Mouse (Mus musculus) stomach, postnatal 0 days (tissue): ENCODE data around the gene Kbtbd4. TPM values are rescaled to one million over a fixed set of nuclear protein-coding genes. Genes with fewer than 3 reads are reported as not detected.
A peak's percentile ranks its signal among the peaks of the same experiment; 100 is the strongest.

Source experiments
- ATAC-seq: fragments of 200-750 bp; cut with Nextera tagmentation; 2 replicates; pipeline ENCODE4 v1.8.0; 2017; ENCODE audit not compliant: low FRiP score, low TSS enrichment
- DNase-seq: peaks from one replicate; pipeline ENCODE4 v3.0.0-alpha.2; 2016; ENCODE audit warnings: low spot score
- H3K27ac ChIP-seq: fragments of 300-500 bp; sonication (generic); replicated peaks from 2 replicates; pipeline ENCODE4 v1.5.1; 2014; ENCODE audit warnings: mild to moderate bottlenecking, control low read depth
- H3K27me3 ChIP-seq: fragments of 300-500 bp; sonication (generic); 2 replicates; pipeline ENCODE4 v1.6.1; 2014; ENCODE audit warnings: low read length; ENCODE audit not compliant: control insufficient read depth, insufficient read depth
- H3K36me3 ChIP-seq: fragments of 300-500 bp; sonication (generic); 2 replicates; pipeline ENCODE4 v1.6.1; 2014; ENCODE audit warnings: low read length, mixed read lengths; ENCODE audit not compliant: control insufficient read depth, insufficient read depth
- H3K4me1 ChIP-seq: fragments of 300-500 bp; sonication (generic); replicated peaks from 2 replicates; pipeline ENCODE4 v1.6.1; 2014; ENCODE audit warnings: antibody characterized with exemption; ENCODE audit not compliant: control insufficient read depth, insufficient read depth
- H3K4me2 ChIP-seq: fragments of 300-500 bp; sonication (generic); replicated peaks from 2 replicates; pipeline ENCODE4 v1.6.1; 2014; ENCODE audit warnings: low read depth, mild to moderate bottlenecking, control low read depth, moderate library complexity
- H3K4me3 ChIP-seq: fragments of 300-500 bp; sonication (generic); 2 replicates; pipeline ENCODE4 v1.5.1; 2014; ENCODE audit warnings: low read depth, low read length, control low read depth
- H3K9ac ChIP-seq: fragments of 300-500 bp; sonication (generic); 2 replicates; pipeline ENCODE4 v1.6.1; 2014; ENCODE audit warnings: mild to moderate bottlenecking, low read length, control low read depth, mixed read lengths
- H3K9me3 ChIP-seq: fragments of 300-500 bp; sonication (generic); 2 replicates; pipeline ENCODE4 v1.6.1; 2016; ENCODE audit warnings: low read length; ENCODE audit not compliant: control insufficient read depth
- CTCF ChIP-seq: IDR thresholded peaks from 2 replicates; pipeline ENCODE4 v1.5.1; 2016; ENCODE audit warnings: antibody characterized with exemption, low read depth, mild to moderate bottlenecking, moderate library complexity
- EP300 ChIP-seq: optimal IDR thresholded peaks from 2 replicates; pipeline ENCODE3; 2016; ENCODE audit warnings: antibody characterized with exemption
- WGBS: fragments of 180-500 bp; shearing (Covaris S2); extraction: QIAGEN DNeasy Blood & Tissue Kit; methylation state at CpG from one replicate; pipeline ENCODE4 v1.1.7; 2014; 5-methylcytosine and 5-hydroxymethylcytosine counted together
- polyA plus RNA-seq: library from polyadenylated mRNA; unstranded; fragments of >200 nt; fragmentation: Nextera tagmentation; extraction: Ambion mirVana; gene quantifications from 2 replicates; pipeline ENCODE4 v1.2.1, GENCODE M21; 2015

Gene Kbtbd4
- polyA plus RNA-seq, 1 experiment from 2014 or later: 16.4 TPM

DNA sequence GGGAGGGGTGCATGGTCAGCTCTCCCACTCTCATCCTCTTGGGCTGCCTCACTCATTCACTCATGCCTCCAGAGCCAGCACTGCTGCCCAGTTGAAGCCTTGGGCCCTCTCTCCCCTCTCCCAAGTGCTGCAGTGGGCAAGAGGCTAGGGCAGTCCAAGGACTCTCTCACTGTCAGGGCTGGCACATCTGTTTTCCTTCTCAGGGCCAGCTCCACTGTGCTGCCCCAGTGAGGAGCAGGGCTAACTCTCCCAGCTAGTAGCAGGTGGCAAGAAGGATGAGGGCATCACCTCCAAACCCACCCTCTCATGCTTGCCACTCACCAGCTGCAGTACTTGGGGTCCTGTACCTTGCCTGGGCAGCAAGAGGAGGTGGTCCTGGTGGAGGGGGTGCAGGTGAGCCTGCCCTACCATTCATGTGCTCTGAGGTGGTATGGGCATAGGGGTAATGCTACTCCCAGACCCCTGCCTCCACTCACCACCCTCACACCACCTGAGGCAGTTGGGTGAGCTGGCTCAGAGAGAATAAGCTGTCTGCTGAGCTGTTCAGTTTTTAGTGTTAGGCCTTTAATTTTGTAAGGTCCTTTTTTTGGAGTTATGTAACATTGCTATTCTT is 46.1 kb downstream of the Kbtbd4 start:
- ATAC-seq: peak; percentile 45; the same call in 1 of the 2 replicates
- Histone ChIP-seq H3K4me1 (no peaks in the 10 kb centered on the region), H3K4me2 (no peak overlapping the region), H3K27me3 (no peaks in the 10 kb centered on the region), H3K9me3 (no peaks in the 10 kb centered on the region), H3K36me3 (no peaks in the 10 kb centered on the region), H3K9ac (no peak overlapping the region), H3K27ac (no peak overlapping the region), H3K4me3 (no peak overlapping the region)
- TF ChIP-seq EP300 (no peak), CTCF (no peak)
- DNase-seq: no peak

DNA sequence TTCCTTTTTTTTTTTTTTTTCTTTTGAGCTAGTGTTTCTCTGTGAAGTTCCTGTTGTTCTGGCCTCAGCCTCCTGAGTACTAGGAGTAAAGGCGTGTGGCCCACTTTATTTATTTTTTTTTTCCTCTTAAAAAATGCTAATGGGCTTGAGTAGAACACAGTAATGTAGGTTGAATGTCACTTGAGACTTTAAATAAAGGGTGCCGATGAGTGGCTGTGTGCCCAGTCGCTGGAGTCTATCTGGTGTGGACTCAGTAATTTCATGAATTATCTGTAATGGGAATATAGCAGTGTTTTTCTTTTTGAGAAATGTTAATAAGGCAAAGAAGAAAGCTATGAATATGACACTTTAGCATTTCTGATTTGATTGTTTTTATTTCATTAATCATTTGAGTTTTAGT is 48.9 kb downstream of the Kbtbd4 start:
- Histone ChIP-seq H3K4me3 (no peak overlapping the region), H3K27me3 (no peaks in the 10 kb centered on the region), H3K4me1 (no peaks in the 10 kb centered on the region), H3K9ac (no peak overlapping the region), H3K27ac (no peak overlapping the region), H3K36me3 (no peaks in the 10 kb centered on the region), H3K4me2 (no peak overlapping the region), H3K9me3 (no peaks in the 10 kb centered on the region)
- DNase-seq (no peak), ATAC-seq (no peak)
- 53% methylated on average over 3 of the region's 3 CpGs for WGBS
- TF ChIP-seq CTCF (no peak), EP300 (no peak)

DNA sequence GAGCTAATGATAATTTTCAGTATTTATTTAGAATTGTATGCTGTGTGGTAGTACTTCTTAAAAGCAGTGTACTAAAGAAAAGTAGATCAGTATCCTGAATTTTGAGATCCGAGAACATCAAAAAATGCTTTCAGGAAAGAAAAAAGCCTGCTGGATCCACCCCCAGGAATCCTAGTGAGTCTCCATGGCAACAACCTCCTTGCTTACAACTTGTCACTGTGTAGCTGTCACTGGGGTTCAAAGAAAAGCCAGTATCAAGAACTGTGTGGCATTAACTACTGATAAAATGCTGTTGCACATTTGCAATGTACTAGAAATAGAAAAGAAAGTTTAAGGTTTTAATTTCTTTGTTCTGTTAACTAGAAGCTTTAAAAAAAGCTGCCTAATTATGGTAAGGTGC is 51.5 kb downstream of the Kbtbd4 start:
- Histone ChIP-seq H3K9me3 (no peaks in the 10 kb centered on the region), H3K4me3 (no peak overlapping the region), H3K4me1 (no peaks in the 10 kb centered on the region), H3K36me3 (no peaks in the 10 kb centered on the region), H3K27me3 (no peaks in the 10 kb centered on the region), H3K9ac (no peak overlapping the region), H3K27ac (no peak overlapping the region), H3K4me2 (no peak overlapping the region)
- DNase-seq (no peak), ATAC-seq (no peak)
- TF ChIP-seq EP300: no peak
- TF ChIP-seq CTCF: no peak
- WGBS: 52% methylated on average over 1 of the region's 1 CpGs

DNA sequence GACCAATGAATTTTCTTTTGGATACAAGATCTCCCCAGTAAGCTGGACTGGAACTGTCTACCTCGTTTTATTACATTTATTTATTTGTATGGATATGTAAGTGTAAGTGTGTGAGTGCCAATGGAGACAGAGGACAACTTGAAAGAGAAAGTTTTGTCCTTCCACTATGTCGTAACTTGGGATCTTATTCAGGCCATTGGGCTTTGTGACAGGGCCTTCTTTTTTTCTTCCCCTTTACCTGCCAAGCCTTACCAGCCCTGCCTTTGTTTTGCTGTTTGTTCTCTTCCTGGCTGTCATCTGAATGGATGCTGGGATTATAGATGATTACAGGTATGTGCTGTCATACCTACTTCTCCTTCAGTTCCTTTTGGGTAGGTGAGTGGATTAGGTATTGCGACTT is 54.3 kb downstream of the Kbtbd4 start:
- Histone ChIP-seq H3K4me2 (no peak overlapping the region), H3K9me3 (no peaks in the 10 kb centered on the region), H3K36me3 (no peaks in the 10 kb centered on the region), H3K27me3 (no peaks in the 10 kb centered on the region), H3K27ac (no peak overlapping the region), H3K9ac (no peak overlapping the region), H3K4me3 (no peak overlapping the region), H3K4me1 (no peaks in the 10 kb centered on the region)
- 78% methylated on average over 3 of the region's 3 CpGs for WGBS
- no peak for ATAC-seq
- no peak for DNase-seq
- TF ChIP-seq CTCF: no peak
- no peak for TF ChIP-seq EP300

DNA sequence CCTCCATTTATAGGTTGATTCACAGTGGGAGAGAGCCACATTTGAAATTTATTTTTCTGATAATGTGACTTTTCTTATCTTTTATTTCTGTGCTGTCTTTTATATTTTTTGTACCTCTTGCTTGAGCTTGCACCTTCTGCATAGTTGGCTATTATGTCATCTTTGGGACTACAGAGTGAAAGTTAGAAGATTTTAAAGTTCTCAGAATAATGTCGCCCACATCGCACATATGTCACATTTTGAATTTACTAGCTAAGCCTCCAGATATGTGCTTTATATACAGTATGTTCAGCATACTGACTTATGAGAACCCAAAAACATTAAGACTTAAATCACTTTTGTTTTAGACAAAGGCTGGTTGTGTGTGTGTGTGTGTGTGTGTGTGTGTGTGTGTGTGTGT is 55.5 kb downstream of the Kbtbd4 start:
- no peaks in the 10 kb centered on the region for H3K36me3 ChIP-seq
- no peak overlapping the region for H3K4me3 ChIP-seq
- H3K9me3 ChIP-seq: no peaks in the 10 kb centered on the region
- ATAC-seq: no peak
- DNase-seq: no peak
- H3K9ac ChIP-seq: no peak overlapping the region
- H3K4me1 ChIP-seq: no peaks in the 10 kb centered on the region
- no peak overlapping the region for H3K4me2 ChIP-seq
- no peak overlapping the region for H3K27ac ChIP-seq
- TF ChIP-seq EP300 (no peak), CTCF (no peak)
- 93% methylated on average over 2 of the region's 2 CpGs for WGBS
- H3K27me3 ChIP-seq: no peaks in the 10 kb centered on the region

Other genes starting within 250 kb of the Kbtbd4 start
- 8.1 and 8.4 TPM in 2 replicates for gene Nup160, start 227.5 kb upstream of the Kbtbd4 start, polyA plus RNA-seq
- 26.3 and 31.0 TPM in 2 replicates for gene Fnbp4, start 159.4 kb upstream of the Kbtbd4 start, polyA plus RNA-seq
- 0.28 and 0.35 TPM in 2 replicates for gene Agbl2, start 122.0 kb upstream of the Kbtbd4 start, polyA plus RNA-seq
- 151 and 155 TPM in 2 replicates for gene Mtch2, start 57.6 kb upstream of the Kbtbd4 start, polyA plus RNA-seq
- 19.4 and 20.7 TPM in 2 replicates for gene C1qtnf4, start 18.9 kb upstream of the Kbtbd4 start, polyA plus RNA-seq
- gene Ndufs3, start 87 bp downstream of the Kbtbd4 start, polyA plus RNA-seq: 224 and 230 TPM in 2 replicates
- gene Celf1, start 35.6 kb downstream of the Kbtbd4 start, polyA plus RNA-seq: 31.0 and 33.7 TPM in 2 replicates
- gene Rapsn, start 130.9 kb downstream of the Kbtbd4 start, polyA plus RNA-seq: 1.3 and 1.8 TPM in 2 replicates
- gene Psmc3, start 149.3 kb downstream of the Kbtbd4 start, polyA plus RNA-seq: 203 and 211 TPM in 2 replicates
- gene Slc39a13, start 165.7 kb downstream of the Kbtbd4 start, polyA plus RNA-seq: 19.1 and 19.4 TPM in 2 replicates
- gene Spi1, start 177.7 kb downstream of the Kbtbd4 start, polyA plus RNA-seq: 6.4 and 7.0 TPM in 2 replicates
- gene Mybpc3, start 213.4 kb downstream of the Kbtbd4 start, polyA plus RNA-seq: 0.02 and 0.07 TPM in 2 replicates